Mouse (Mus musculus): ENCODE data around the gene Tlr3. TPM values are rescaled to one million over a fixed set of nuclear protein-coding genes. Genes with fewer than 3 reads are reported as not detected.

Gene Tlr3
- 6.1 and 6.2 TPM in 2 replicates for polyA plus RNA-seq (2012; rRNA removed)

GRCm38 (mm10) chr8:45410882-45411281 lies at the start of gene Tlr3:
Tlr3 (minus strand) TSS chr8:45411080.
- no peak for DNase-seq (ENCODE audit: low read depth)

- DNase-seq (ENCODE audit: low read depth), result no peak
Measured at GRCm38 (mm10) chr8:45457874-45458273, 47.0 kb upstream of the Tlr3 start.

- no peak for DNase-seq (ENCODE audit: low read depth)
Measured at GRCm38 (mm10) chr8:45454426-45454825, 43.5 kb upstream of the Tlr3 start.

- no peak for DNase-seq (ENCODE audit: low read depth)
Measured at GRCm38 (mm10) chr8:45452115-45452514, 41.2 kb upstream of the Tlr3 start.

DNA sequence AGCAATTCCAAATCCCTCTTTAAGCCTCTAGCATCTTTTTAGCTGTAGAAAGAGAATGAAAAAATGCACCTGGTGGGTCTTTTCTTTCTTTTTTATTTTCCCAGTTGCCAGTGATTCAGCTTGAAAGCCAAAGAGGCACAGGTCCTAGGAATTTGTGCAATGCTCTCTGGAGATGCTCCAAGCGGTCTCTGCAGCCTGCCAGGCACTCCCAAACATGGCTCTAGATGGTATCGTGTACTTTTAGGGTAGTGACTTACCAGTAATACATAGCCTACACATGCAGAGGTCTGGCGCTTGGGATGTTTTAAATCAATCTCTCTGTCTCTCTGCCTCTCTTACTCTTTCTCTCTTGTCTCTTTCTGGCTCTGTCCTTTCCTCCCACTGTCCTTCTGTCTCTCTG lies 38.0 kb upstream of the Tlr3 start:
- DNase-seq (ENCODE audit: low read depth), result no peak

- DNase-seq (ENCODE audit: low read depth), result no peak
Measured at GRCm38 (mm10) chr8:45448257-45448656, 37.4 kb upstream of the Tlr3 start.

DNA sequence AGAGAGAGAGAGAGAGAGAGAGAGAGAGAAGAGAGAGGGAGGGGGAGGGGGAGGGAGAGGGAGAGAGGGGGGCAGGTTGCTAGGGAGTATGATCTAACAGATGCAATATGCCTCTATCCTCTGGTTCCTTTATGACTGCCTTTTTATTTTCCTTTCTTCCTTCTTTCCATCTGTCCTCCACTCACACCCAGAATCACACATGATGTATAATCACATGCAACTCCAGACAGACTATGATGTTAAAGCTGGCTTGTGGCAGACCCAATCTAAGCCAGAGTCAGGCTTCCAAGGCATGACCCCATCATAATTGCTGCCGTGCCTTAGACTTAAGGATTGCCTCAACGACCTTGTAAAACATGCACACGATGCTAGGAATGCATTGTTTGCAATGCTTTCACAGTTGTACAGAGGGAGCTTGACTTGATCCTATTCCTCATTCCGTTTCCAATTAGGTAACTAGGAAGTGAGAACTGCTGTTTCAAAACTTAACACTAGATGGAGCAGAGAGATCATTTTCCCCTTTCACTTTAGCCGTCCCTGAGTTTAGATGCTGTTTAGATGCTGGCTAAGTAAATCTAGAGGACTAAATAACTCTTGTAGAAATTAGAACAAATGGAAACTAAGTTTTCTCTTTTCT lies 28.1 kb upstream of the Tlr3 start:
- no peak for DNase-seq (ENCODE audit: low read depth)

DNA sequence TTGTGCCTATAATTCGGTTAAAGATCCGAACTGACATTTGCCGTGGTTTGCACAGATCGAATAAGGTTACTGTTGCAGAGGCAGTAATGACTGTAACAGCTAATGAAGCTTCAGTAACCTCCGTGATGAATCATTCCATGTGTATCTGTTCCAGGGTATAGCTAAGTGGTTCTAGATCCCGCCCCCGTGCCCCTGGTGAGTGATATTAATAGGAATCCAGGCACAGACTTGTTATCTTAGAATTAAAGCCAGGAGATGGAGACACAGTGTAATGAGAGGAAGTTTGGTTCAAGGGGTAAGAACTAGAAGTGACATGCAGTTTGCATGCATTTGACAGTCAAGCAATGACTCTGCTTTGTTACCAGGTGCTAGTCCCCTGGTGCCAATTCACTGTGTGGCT lies 9.3 kb upstream of the Tlr3 start:
- no peak for DNase-seq (ENCODE audit: low read depth)

GRCm38 (mm10) chr8:45414965-45415364 lies 4.1 kb upstream of the Tlr3 start:
- no peak for DNase-seq (ENCODE audit: low read depth)

GRCm38 (mm10) chr8:45410146-45410880 lies 567 bp downstream of the Tlr3 start:
- no peak for DNase-seq (ENCODE audit: low read depth)

DNA sequence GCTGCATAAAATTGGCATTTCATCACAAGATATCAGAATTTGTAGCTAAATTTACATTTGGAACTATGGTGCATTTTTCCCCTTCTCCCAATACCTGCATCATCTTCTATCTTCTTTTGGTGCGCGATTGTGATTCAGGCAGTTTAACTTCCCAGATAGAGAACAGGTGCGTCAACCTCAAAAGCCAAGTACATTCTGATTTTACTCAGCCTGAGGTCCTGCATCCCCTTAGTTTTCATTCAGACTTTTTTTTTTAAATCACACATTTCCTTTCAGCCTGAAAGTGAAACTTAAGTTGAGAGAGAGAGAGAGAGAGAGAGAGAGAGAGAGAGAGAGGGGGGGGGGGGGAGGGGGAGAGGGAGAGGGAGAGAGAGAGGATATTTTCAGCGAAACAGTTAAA lies 1.2 kb downstream of the Tlr3 start:
- no peak for DNase-seq (ENCODE audit: low read depth)

DNA sequence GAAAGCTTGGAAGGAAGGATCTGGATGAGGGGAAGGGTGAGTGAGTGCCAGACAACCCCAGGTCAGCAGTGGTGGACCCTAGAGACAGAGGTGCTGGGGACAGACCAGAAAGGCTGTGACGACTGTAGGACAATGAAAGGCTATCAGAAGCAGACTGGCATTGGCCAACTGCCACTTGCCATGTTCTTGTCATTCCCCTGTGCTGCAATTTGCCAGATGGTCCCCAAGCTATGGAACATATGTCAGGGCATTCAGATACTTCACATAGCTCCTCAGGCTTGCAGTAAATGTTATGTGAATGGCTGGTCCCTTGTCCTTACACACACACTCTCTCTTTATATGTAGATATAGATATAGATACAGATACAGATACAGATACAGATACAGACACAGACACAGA lies 27.6 kb downstream of the Tlr3 start:
- DNase-seq (ENCODE audit: low read depth), result no peak

- DNase-seq (ENCODE audit: low read depth), result no peak
Measured at GRCm38 (mm10) chr8:45381963-45382347, 28.9 kb downstream of the Tlr3 start, which contains the start of gene Fam149a. Fam149a (minus strand) TSS chr8:45382291.

DNA sequence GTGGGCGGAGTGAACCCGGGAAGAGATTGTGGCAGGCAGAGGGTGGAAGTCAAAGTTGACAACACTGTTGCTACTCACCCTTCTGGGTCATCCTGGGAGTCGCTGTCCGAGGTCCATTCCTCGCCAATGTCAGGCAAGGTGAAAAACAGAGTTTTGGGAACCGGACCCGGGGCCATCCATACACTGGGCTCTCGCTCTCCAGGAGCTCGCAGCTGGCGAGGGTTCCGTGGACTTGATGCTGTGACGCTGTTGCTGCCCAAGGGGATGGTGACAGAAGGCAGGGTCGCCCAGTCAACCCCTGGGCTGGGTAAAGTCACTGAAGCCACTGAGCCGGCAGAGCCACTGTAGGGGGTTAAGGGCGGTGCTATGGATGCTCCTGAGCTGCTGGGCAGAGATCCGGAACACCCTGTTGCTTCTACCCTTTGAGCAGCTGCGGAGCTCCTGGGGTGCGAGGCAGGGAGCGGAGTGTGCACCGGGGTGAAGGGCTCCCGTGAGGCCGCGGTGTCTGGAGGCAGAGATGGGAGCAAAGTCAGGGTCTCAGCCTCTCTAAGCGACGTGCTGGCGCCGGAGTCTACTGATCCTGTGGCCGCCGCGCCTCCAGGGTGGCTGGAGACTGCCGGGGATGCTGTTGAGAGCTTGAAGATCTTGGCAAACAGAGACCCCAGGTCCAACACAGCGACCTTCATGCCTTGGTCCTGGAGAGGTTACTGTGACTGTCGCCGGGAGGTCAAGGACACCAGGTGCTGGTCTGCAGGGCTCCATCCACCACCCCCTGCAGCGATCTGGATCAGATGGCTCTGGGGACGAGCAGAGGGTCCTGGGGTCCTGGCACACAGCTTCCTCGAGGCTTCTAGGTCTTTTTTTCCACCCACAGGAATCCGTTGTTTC lies 29.6 kb downstream of the Tlr3 start:
- DNase-seq (ENCODE audit: low read depth), result no peak

DNA sequence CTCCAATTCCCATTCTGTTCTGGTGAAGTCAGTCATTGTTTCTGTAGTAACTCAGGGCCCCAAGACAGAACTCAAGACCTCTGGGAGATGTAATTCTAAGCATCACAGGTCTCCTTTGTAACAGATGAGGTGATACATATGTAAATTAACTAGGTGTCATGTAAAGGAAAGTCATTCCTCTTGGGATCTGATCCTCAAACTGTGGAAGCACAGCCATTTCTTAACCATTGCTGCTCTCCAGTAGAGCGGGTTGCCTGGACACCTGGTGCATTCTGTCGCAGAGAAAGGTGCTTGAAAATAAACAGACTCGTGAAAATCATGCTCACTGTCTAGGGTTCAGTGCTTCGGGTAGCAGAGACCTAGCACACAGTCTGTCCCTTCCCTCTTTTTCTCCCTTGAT lies 30.3 kb downstream of the Tlr3 start:
- DNase-seq (ENCODE audit: low read depth), result no peak

DNA sequence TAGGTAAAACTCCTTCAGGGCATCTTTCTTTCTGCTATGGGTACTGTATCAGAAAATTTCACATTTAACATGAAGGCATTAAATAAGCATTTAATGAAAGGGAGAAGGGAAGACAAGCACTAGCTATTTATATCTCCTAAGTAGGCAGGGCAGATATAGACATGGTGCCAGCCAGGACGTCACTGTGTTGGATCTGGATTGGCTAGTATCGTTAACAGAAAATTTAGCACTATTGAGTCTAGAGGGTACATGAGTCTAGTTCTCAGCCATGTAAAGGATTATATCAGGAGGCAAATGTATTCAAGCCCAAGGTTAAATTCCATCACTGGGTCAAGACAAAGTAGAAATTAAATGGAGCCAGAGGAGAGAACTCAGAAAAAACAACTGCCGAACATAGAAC lies 36.8 kb downstream of the Tlr3 start:
- no peak for DNase-seq (ENCODE audit: low read depth)

DNA sequence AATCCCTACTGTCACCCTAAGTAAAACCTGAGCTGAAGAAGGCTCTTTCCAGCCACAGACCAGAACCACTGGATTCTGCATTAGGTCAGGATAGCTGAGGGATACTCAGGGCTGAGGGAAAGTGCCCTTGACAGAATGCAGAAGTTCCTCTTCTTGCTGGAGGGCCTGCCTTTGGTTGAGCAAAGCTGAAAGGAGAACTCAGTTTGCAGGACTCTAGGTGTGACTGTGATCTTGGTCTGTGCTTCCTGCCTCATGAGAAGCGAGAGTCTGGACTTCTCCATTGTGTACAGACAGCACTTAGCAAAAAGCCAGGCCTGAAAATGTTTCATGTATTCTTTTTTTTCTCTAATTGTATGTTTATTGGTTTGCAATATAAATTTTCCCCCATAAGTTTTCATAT lies 43.7 kb downstream of the Tlr3 start:
- no peak for DNase-seq (ENCODE audit: low read depth)

- DNase-seq (ENCODE audit: low read depth), result no peak
Measured at GRCm38 (mm10) chr8:45363220-45363619, 47.7 kb downstream of the Tlr3 start.

DNA sequence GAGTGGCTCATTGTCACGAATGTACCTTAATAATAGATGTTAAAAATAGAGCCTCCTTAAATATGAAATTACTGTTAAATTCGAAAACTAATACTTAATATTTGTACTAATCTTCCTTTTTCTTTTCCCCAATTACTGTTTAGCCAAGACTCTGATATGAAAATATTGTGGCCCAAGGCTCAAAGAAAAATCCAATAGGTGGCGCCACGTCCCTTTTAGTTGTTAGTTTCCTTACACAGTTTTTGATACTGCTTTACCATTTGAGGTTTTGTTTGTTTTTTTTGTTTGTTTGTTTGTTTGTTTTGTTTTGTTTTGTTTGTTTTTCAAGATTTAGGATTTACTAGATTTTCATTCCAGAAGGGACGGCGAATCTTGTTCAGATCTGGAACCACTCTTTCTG lies 48.6 kb downstream of the Tlr3 start:
- no peak for DNase-seq (ENCODE audit: low read depth)

GRCm38 (mm10) chr8:45359091-45359605 lies 51.7 kb downstream of the Tlr3 start:
- no peak for DNase-seq (ENCODE audit: low read depth)

- DNase-seq (ENCODE audit: low read depth), result no peak
Measured at GRCm38 (mm10) chr8:45358132-45358918, 52.6 kb downstream of the Tlr3 start.

DNA sequence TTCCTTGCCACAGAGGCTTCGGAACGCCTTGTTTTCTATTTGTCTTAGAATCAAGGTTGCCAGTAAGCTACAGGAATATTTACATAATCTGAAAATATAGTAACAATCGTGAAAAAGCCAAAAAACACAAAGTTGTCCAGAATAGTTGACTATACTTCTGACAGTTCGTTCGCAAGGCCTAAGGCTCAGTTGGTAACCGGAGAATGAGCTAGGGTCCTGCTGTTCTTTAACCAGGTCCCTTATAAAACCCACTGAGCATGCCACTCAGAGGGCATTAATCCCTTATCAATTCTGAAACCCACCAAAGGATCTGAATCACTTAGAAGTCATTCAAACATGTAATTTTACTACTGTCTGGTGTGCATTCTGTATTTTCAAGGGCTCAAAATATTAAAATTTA lies 55.1 kb downstream of the Tlr3 start:
- no peak for DNase-seq (ENCODE audit: low read depth)

All from gonadal fat pad, adult 2 months (tissue).